Mouse (Mus musculus): ENCODE measurements around the gene Hspa5.
"Not testable (repeated sequence)": the region's sequence is repeated elsewhere in the genome, so short reads cannot be mapped to it uniquely, and the experiment has no call there.

Gene Hspa5

GRCm38 (mm10) chr2:34808057-34808456, 36.3 kb downstream of the Hspa5 start:
- no peak for DNase-seq (ENCODE audit: low spot score in 2 of 2)

DNA sequence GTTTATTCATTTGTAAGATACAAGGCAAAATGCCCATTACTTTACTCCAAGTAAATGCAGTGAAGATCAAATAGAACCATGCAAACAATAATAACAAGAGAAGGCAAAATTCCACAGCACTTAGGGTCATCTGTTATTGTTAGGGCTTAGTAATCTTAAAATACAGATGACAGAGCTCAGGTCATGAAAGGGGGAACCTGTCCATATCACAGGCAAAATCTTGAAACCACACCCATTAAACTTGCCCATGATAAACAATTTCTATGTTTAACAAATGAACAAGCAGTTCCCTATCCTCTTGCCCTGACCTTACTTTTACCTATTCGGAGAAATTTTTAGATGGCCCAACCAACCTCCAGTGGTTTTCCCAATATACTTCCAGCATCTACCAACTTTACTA, 37.8 kb downstream of the Hspa5 start:
- DNase-seq (ENCODE audit: low spot score in 2 of 2), result no peak

DNA sequence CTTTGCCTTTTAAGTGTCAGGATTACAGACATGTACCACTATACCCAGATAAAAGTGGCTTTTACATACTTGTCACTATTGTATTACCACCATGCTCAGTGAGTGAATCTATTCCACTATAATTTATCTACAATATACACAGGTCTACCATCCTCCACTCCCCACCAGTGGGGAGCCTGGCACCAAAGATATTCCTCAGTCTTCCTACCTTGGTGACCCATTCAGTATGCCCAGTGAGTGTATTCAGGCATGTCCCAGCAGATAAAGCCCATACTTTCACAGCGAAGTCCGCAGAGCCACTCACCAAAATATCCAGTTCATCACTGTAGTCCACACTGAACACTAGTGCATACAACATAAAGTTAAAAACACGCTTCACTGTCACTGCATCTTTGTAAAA, 39.0 kb downstream of the Hspa5 start:
- no peak for DNase-seq (ENCODE audit: low spot score in 2 of 2)

- DNase-seq (ENCODE audit: low spot score in 2 of 2), result no peak
Measured at GRCm38 (mm10) chr2:34812706-34813105, 40.9 kb downstream of the Hspa5 start.

- DNase-seq (ENCODE audit: low spot score in 2 of 2), result not testable (repeated sequence)
Measured at GRCm38 (mm10) chr2:34815893-34816292, 44.1 kb downstream of the Hspa5 start.

- DNase-seq (ENCODE audit: low spot score in 2 of 2), result no peak
Measured at GRCm38 (mm10) chr2:34818492-34818891, 46.7 kb downstream of the Hspa5 start.

DNA sequence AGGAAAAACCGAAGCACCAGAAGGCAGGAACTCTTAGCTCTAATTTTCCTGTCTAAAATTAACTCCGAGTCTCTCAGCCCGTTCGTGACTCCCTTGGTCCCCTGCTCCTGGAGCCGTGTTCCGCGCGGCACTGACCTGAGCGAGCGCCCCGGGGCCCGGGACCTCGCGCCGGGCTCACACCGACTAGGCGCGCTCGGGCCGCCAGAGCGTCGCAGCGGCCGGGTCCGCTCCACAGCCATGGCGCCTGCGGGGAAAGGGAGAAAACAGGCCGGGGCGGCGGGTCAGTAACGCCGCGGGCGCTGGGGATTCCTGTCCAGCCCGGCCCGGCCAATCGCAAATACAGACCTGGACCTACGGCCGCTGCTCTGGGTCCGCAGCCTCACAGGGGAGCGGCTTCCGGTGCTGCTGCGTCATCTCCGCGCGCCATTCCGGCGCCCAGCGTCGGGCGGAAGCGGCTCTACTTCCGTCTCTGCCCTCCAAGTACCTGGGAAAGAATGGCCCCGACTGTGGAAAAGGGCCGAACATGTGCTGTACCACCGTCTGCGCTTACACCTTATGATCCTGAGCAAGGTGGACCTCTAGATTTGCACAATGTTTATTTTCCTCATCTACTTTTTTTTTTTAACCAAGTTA, 54.2 kb downstream of the Hspa5 start, which contains the start of gene Fbxw2:
Gene Fbxw2, minus strand, starts transcription at position 485 of the 633 bp plus-strand sequence.
- peak; percentile 88 to 92 for DNase-seq (ENCODE audit: low spot score in 2 of 2)

GRCm38 (mm10) chr2:34826460-34827231, 54.9 kb downstream of the Hspa5 start:
- no peak for DNase-seq (ENCODE audit: low spot score in 2 of 2)
